Mouse (Mus musculus): ENCODE data around the gene Prss33.

DNA sequence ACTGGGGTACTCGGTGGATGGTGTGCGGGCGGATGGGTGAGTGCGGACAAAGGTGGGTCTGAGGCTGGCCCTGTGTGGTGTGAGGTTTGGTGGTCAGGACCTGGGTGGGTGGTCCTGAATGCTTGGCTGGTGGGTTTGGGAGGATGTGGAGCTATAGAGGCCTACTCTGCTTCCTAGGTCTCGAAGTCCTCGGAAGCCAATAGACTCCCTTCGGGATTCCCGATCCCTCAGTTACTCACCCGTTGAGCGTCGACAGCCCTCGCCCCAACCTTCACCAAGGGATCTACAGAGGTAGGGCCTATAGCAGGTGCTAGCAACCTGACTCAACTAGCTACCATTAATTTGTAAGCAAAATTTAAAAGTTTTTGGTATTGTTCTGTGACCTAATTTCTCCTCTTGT, 12.2 kb downstream of the Prss33 start:
- TF ChIP-seq POLR2A (IDR thresholded peaks at IDR 0.05; ENCODE audit: insufficient read length, low read depth) (no peak), USF1 (IDR thresholded peaks at IDR 0.05; ENCODE audit: low read depth) (no peak), MYOG (IDR thresholded peaks at IDR 0.05; ENCODE audit: control insufficient read depth in 1 of 3, insufficient read depth in 1 of 3, insufficient read length in 2 of 3, low read depth in 2 of 3) (no peak), MYOD1 (IDR thresholded peaks at IDR 0.05; ENCODE audit: control insufficient read depth in 1 of 3, insufficient read length in 2 of 3, low read depth in 2 of 3) (no peak), POLR2AphosphoS2 (IDR thresholded peaks at IDR 0.05; ENCODE audit: insufficient read length, low read depth) (peak; percentile 89), SRF (IDR thresholded peaks at IDR 0.05; ENCODE audit: control insufficient read depth, insufficient read length, low read depth) (no peak), MAX (IDR thresholded peaks at IDR 0.05; ENCODE audit: low read depth) (no peak), TCF3 (IDR thresholded peaks at IDR 0.05; ENCODE audit: insufficient read length, low read depth) (no peak), E2F4 (IDR thresholded peaks at IDR 0.05; ENCODE audit: insufficient read depth) (no peak), REST (IDR thresholded peaks at IDR 0.05; ENCODE audit: insufficient read depth, insufficient read length) (no peak)

All from myocyte (in vitro differentiated cells).